Comparison of ENCODE assay signal across 23 mouse cellular contexts in the genomic region with DNA sequence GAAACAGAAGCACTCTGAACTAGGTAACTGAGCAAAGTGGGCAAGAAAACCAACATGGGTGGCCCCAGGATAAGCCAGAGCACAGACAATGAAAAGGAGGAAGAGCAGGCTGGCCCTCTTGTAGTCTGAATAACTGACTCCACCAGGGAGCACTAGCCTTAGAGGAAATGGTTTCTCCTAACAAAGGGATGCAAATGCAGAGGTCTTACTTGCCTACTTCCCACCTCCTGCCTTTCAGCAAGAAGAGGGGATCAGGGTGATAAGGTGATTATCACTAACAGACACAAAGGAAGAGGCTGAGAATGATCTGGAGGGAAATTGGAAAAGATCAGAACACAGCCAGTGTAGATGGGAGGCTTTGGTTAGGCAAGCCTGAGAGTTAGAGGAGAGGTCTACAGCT. TPM values are rescaled to one million over a fixed set of nuclear protein-coding genes. Genes with fewer than 3 reads are reported as not detected.
DNase-seq lines count a peak whose midpoint lies in the region; ATAC-seq and TF ChIP-seq lines count a peak whose summit lies in the region.
"Had no signal": no experiment of that assay in that cellular context is flagged by ENCODE, and none has a peak within 500 bp of the region (broad histone marks: within the 10 kb centered on the region; RNA-seq: fewer than 3 reads in every experiment).

No protein-coding gene starts in this region.

- H3K9ac ChIP-seq in kidney, embryonic 14.5 days (ENCODE audit: low read depth, low read length), result no peak overlapping the region
- no peak overlapping the region for H3K9ac ChIP-seq in ES-Bruce4 (ENCODE audit: low read depth, poor library complexity, severe bottlenecking)
- H3K9ac ChIP-seq: embryonic facial prominence, embryonic 15.5 days; hindbrain, embryonic 12.5 days had no signal

- no peak for TF ChIP-seq CTCF in gastrocnemius, adult 2 months (IDR thresholded peaks at IDR 0.05)
- TF ChIP-seq CTCF in ES-Bruce4 (IDR thresholded peaks at IDR 0.05; ENCODE audit: low read depth, low read length), result no peak

- no peak for TF ChIP-seq EP300 in ES-Bruce4 (IDR thresholded peaks at IDR 0.05; ENCODE audit: insufficient read depth, low read depth, low read length)

- no peak for DNase-seq in gastrocnemius, adult 2 months
- no peak for DNase-seq in gastrocnemius, postnatal 36 days
- no peak for DNase-seq in kidney, postnatal 10 days
- peak; percentile 71 for DNase-seq in ZHBTc4 (ENCODE audit: low read depth, low spot score)
- no peak for DNase-seq in embryo, embryonic 9.5 days (ENCODE audit: extremely low spot score)
- DNase-seq in urinary bladder, postnatal 4 days (ENCODE audit: low spot score in 2 of 2), result no peak
- DNase-seq: adrenal gland, postnatal 14 days; B cell, adult 2 months; cerebellum, adult 18-20 months; cerebellum, adult 9-11 months; cerebellum, postnatal 36 days; gastrocnemius, postnatal 10 days; kidney, adult 11 months had no signal

- H3K36me3 ChIP-seq in kidney, embryonic 14.5 days (ENCODE audit: control insufficient read depth, insufficient read depth, low read length), result no peaks in the 10 kb centered on the region
- H3K36me3 ChIP-seq in ES-Bruce4 (ENCODE audit: control insufficient read depth, insufficient read depth, low read length, poor library complexity, severe bottlenecking), result no peaks in the 10 kb centered on the region
- H3K36me3 ChIP-seq: embryonic facial prominence, embryonic 15.5 days; forebrain, embryonic 10.5 days; hindbrain, embryonic 12.5 days had no signal

- intact Hi-C loops in gastrocnemius, adult 2 months (cut with DNase I), result no loop called here
- intact Hi-C loops in gastrocnemius, postnatal 36 days (cut with DNase I), result no loop called here

- ATAC-seq in kidney, embryonic 14.5 days (ENCODE audit: low FRiP score, low TSS enrichment), result 0 out of 2 replicates have a peak, but pooled peaks have one; percentile 39
- ATAC-seq: CD4-positive, CD25-positive, alpha-beta regulatory T cell, adult 4 months; forebrain, embryonic 14.5 days; hindbrain, postnatal 0 days had no signal

- H3K4me1 ChIP-seq in kidney, embryonic 14.5 days (ENCODE audit: control insufficient read depth, insufficient read depth, low read length), result peaks cover 8% of the 10 kb centered on the region
- peaks cover 2% of the 10 kb centered on the region for H3K4me1 ChIP-seq in ES-Bruce4 (ENCODE audit: control insufficient read depth, insufficient read depth, low read length)
- H3K4me1 ChIP-seq: embryonic facial prominence, embryonic 15.5 days had no signal

- no peak for TF ChIP-seq POLR2A in ES-Bruce4 (IDR thresholded peaks at IDR 0.05; ENCODE audit: insufficient read depth, low read length)

- H3K27me3 ChIP-seq in kidney, embryonic 14.5 days (ENCODE audit: control insufficient read depth, insufficient read depth, low read length), result no peaks in the 10 kb centered on the region
- H3K27me3 ChIP-seq in ES-Bruce4 (ENCODE audit: control insufficient read depth, insufficient read depth, low read length, poor library complexity, severe bottlenecking), result no peaks in the 10 kb centered on the region
- H3K27me3 ChIP-seq: embryonic facial prominence, embryonic 15.5 days; hindbrain, embryonic 12.5 days had no signal

- no peak overlapping the region for H3K4me2 ChIP-seq in kidney, embryonic 14.5 days (replicated peaks; ENCODE audit: low read depth, low read length)
- H3K4me2 ChIP-seq: embryonic facial prominence, embryonic 15.5 days; heart, embryonic 11.5 days; hindbrain, embryonic 12.5 days had no signal

- H3K9me3 ChIP-seq in kidney, embryonic 14.5 days (ENCODE audit: control insufficient read depth, low read length), result no peaks in the 10 kb centered on the region
- no peaks in the 10 kb centered on the region for H3K9me3 ChIP-seq in ES-Bruce4 (replicated peaks; ENCODE audit: control insufficient read depth, insufficient read depth, low read length, poor library complexity, severe bottlenecking)
- H3K9me3 ChIP-seq: embryonic facial prominence, embryonic 15.5 days; forebrain, embryonic 10.5 days; hindbrain, embryonic 12.5 days had no signal

- H3K27ac ChIP-seq in gastrocnemius, adult 2 months, result peak overlapping the region; percentile 9; the same call in 1 of the 2 replicates
- H3K27ac ChIP-seq in kidney, embryonic 14.5 days (ENCODE audit: low read depth, low read length), result no peak overlapping the region
- peak overlapping the region; percentile 67 for H3K27ac ChIP-seq in ES-Bruce4 (ENCODE audit: insufficient read depth, low read length)
- H3K27ac ChIP-seq: embryonic facial prominence, embryonic 15.5 days; forebrain, embryonic 10.5 days; hindbrain, embryonic 12.5 days; hindbrain, postnatal 0 days had no signal

- H3K4me3 ChIP-seq in gastrocnemius, adult 2 months, result no peak overlapping the region
- H3K4me3 ChIP-seq in kidney, embryonic 14.5 days (ENCODE audit: low read length), result no peak overlapping the region
- H3K4me3 ChIP-seq in ES-Bruce4 (ENCODE audit: low read depth, low read length), result no peak overlapping the region
- H3K4me3 ChIP-seq: embryonic facial prominence, embryonic 15.5 days; erythroblast, embryonic 14.5 days; forebrain, embryonic 10.5 days; hindbrain, embryonic 12.5 days had no signal

RNA-seq across cellular contexts. Expression of gene Fam98b, which starts 55.2 kb away (rescaled TPM):
- 10 to 100 TPM; 20.4 to 21.9 TPM for total RNA-seq in gastrocnemius, adult 2 months (2021)
- 10 to 100 TPM; 16.1 to 18.4 TPM for total RNA-seq in gastrocnemius, postnatal 36 days (2021)
- polyA plus RNA-seq in kidney, embryonic 14.5 days (2014; fragmentation: Nextera tagmentation; extraction: Ambion mirVana), result 14.5 TPM in 2 replicates
- polyA plus RNA-seq in ES-Bruce4 (2011; ENCODE audit: insufficient read depth, insufficient read length, low read depth, missing spikeins), result 74.2 and 76.1 TPM in 2 replicates
